Mouse (Mus musculus): ENCODE results near the gene Gart.

DNA sequence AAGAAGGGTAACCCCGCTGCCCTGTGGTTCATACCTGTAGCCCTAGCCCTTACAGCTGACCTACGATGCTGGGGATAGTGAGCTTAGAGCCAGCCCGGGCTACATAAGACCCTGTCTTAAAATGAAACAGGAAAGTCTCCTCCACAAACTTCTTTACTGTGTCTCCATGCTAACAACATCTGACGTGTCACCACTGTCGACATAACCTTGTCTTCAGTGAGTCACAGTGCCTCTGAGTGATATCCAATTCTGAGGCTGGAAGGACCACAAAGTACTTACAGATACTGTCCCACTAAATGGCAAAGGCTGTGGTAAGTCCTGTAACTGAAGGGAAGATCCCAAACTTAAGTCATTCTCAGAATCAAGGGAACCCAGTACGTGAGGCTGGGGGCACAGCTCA, 60.5 kb downstream of the Gart start:
- TF ChIP-seq CTCF (IDR thresholded peaks at IDR 0.05; ENCODE audit: low read depth): no peak
- no peak for TF ChIP-seq EP300 (IDR thresholded peaks at IDR 0.05; ENCODE audit: low read depth)
